Mouse (Mus musculus): ENCODE results near the gene Alpk1.
"Not testable (repeated sequence)": the region's sequence is repeated elsewhere in the genome, so short reads cannot be mapped to it uniquely, and the experiment has no call there.

The Alpk1 gene

GRCm38 (mm10) chr3:127790234-127791055 lies 10.1 kb upstream of the Alpk1 start:
- peak; percentile 46 for DNase-seq (ENCODE audit: low read depth)

DNA sequence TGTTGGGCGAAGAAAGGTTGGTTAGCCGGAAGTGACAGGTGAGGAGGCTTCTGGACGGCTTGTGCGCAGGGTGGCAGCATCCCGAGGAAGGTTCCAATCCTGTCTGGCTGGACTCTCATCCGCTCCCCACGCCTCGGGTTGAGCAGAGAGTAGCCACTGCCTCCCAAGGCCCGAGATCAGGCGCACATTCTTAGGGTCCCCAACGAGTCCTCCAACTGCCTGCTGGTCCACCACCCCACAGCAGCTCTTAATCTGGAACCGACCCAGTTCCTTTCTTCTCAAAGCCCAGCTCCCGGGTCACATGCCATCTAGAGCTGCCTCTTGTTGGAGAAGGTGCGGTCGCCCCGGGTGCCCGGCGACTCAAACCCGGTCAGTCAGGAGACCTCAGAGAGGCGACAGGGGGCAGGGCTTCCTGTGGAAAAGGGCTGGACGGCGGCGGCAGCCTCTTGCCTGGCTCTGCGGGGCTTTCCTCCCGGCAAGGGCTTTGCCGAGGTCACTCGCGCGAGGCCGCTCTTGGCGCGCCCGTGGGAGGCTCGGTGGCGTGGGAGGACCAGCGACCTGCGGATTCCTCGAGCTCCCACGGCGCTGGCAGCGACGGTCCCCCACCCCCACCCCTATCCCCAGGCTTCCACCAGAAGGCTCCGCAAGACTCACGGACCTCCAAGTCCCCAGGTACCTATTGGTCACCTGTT lies 9.3 kb upstream of the Alpk1 start, which contains the start of gene Tifa:
TSS of gene Tifa (plus strand) at position 306 of the 692 bp plus-strand sequence.
- DNase-seq (ENCODE audit: low read depth) = peak; percentile 37

DNA sequence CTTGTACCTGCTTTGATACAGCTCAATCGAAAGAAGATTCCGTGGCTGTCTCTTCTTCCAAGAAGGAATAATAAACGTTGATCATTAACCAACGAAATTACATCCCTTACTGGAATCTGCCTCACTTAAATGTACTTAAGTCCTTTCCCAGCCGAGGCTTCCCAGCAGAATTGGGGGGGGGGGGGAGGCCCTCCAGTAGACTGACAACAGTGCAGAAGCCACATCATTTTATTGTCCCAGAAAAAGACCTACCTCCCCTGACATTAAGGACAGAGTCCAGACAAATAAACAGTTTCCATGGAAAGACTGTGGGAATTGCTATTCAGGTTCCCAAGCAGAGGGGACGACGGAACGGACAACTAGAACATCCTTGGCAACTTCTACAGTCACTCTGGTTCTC lies 8.6 kb upstream of the Alpk1 start:
- no peak for DNase-seq (ENCODE audit: low read depth)

- no peak for DNase-seq (ENCODE audit: low read depth)
Measured at GRCm38 (mm10) chr3:127788038-127788437, 7.7 kb upstream of the Alpk1 start.

GRCm38 (mm10) chr3:127787032-127787431 lies 6.7 kb upstream of the Alpk1 start:
- no peak for DNase-seq (ENCODE audit: low read depth)

- DNase-seq (ENCODE audit: low read depth) = not testable (repeated sequence)
Measured at GRCm38 (mm10) chr3:127783680-127784079, 3.4 kb upstream of the Alpk1 start.

- DNase-seq (ENCODE audit: low read depth) = no peak
Measured at GRCm38 (mm10) chr3:127782921-127783320, 2.6 kb upstream of the Alpk1 start.

DNA sequence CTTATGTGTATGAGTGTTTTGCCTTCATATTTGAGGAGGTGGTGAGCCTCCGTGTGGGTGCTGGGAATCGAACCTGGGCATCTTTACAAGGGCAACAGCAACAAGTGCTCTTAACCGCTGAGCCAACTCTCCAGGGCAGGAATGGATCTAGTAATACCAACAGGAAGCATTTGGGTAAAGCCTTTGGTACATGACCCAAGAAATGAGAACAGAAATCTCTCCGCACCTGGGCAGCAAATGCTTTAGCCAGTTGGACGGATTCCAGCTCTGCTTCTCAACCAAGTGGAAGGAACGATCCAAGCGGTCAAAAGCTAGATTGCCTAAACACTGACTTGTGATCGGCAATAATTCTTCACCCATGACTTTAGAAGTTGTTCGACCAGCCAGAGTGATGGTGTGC lies 594 bp upstream of the Alpk1 start:
- no peak for DNase-seq (ENCODE audit: low read depth)

DNA sequence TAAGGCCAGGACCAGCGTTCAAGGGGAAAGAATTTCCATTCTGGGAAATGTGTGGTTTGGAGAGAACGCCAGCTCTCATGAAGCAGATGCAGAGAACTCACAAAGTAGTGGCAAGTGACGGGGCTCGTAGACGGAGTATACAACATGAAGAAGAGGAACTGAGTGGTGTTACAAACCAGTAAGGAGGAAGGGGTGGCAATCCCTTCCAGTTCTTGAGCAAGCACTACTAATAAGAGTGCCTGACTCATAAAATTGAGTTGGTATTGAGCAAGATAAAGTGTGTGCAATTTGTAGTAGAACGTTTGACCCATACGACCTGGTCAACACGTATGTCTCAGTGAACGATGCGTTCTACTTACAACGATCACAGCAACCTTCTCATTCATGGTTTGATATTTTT lies 11.2 kb downstream of the Alpk1 start:
- DNase-seq (ENCODE audit: low read depth) = no peak

DNA sequence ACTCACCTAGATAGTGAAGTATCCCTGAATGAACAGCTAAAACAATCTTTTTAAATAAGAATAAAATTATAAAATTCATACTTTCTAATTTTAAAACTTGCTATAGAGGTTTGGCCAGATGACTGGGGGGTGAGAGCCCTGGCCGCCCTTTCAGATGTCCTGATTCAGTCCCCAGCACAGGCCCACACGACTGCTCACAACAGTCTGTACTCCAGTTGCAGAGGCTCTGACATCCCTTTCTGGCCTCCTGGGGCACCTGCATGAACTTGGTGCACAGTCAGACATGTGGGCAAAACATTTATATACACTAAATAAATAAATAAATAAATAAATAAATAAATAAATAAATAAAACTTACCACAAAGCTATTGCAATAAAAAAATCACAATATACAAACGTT lies 14.4 kb downstream of the Alpk1 start:
- DNase-seq (ENCODE audit: low read depth) = no peak

DNA sequence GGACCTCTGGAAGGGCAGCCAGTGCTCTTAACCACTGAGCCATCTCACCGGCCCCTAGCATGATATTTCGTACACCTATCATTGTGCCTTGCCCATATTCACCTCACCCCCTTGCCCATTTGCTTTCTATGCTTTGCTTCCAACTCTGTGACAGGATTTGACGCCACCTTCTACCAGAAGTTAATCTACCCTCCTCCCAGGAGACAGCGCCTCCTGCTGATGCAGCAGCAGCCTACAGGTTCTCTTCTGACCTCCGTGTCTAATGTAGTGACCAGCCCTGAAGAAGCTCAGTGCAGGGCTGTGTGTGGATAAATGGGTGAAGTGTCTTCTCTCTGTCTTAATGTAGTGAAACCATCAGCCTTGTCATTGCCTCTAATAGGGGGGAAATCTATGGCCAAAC lies 15.8 kb downstream of the Alpk1 start:
- DNase-seq (ENCODE audit: low read depth) = no peak

DNA sequence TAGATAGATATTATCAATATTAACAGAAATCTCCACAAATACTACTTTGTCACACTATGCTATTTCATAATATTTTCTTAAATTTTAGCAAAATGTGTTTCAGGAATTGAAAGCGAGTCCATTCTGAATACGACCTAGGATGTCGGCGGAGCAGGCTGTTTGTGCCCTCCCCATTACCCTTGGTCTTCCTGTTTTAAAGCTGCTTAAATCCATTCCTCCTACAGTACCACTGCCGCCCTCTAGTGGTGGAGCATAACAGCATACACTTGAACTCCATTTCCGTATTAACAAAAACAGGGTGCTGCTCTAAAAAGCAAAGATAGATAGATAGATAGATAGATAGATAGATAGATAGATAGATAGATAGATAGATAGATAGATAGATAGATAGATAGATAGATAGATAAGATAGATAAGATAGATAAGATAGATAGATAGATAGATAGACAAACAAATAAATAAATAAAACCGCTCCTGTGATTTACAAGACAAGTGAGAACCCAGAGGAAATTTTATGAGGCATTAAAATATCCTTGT lies 17.2 kb downstream of the Alpk1 start:
- DNase-seq (ENCODE audit: low read depth) = peak; percentile 73

GRCm38 (mm10) chr3:127762403-127762802 lies 17.9 kb downstream of the Alpk1 start:
- no peak for DNase-seq (ENCODE audit: low read depth)

DNA sequence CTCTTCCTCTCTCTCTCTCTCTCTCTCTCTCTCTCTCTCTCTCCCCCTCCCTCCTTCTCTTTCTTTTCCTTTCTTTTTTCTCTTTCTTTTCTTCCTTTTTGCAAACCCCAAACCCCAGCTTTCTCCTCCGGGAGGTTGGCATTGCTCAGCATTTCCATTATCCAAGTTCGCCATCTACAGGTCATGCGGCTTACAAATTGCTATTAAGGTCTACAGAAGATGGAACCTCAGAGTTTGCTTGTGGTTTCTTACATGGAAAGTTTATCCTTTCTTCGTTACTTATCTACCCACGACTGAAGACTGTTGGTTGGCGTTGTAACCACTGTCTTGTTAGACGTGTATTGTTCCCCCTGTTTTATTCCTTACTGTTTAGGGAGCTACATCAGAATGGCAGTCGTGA lies 21.1 kb downstream of the Alpk1 start:
- peak; percentile 30 for DNase-seq (ENCODE audit: low read depth)

- no peak for DNase-seq (ENCODE audit: low read depth)
Measured at GRCm38 (mm10) chr3:127758806-127759205, 21.5 kb downstream of the Alpk1 start.

- DNase-seq (ENCODE audit: low read depth) = peak; percentile 24
Measured at GRCm38 (mm10) chr3:127757886-127758301, 22.4 kb downstream of the Alpk1 start.

GRCm38 (mm10) chr3:127756458-127756857 lies 23.9 kb downstream of the Alpk1 start:
- no peak for DNase-seq (ENCODE audit: low read depth)

DNA sequence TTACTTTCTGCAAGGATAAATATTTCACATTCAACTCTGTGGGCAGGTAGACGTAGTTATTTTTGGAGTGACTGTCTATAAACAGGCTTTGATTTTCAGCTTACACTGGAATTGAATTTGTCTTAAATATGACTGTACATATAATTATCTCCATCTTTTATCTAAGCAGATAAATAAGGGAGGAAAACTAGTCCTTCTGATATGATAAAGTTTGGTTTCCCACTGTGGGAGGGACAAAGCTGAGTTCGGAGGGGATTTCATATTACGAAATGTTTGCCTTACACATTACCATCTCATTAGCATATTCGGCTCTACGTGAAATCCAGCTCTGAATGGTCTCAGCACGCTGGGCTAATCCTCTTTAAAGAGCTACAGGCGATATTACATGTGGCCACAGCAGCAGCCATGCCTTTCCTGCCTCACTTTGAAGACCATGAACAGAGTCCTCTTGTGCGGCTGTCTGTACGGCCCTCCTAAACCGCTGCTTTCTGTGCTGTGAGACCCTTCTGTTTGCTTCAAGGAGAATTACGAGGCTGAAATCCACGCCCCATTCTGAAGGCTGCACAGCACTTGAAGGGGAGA lies 30.3 kb downstream of the Alpk1 start:
- no peak for DNase-seq (ENCODE audit: low read depth)

DNA sequence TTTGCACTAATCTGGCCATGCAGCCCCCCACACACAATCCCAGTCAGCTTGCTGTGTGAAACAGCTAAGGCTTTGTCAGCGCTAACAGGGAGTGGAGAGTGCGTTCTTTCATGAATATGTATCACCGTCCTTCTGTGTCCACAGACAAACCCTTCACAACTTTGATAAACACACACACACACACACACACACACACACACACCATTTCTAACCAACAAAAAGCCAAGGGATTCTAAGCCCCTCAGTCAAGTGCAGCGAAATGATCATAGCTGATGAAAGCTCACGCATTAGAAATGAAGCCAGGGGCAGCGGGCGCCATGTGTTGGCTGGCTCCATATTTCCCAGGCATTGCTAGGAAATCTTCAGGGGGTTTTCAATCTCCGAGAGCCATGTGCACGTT lies 31.1 kb downstream of the Alpk1 start:
- DNase-seq (ENCODE audit: low read depth) = no peak

- DNase-seq (ENCODE audit: low read depth) = no peak
Measured at GRCm38 (mm10) chr3:127748644-127749043, 31.7 kb downstream of the Alpk1 start.

DNA sequence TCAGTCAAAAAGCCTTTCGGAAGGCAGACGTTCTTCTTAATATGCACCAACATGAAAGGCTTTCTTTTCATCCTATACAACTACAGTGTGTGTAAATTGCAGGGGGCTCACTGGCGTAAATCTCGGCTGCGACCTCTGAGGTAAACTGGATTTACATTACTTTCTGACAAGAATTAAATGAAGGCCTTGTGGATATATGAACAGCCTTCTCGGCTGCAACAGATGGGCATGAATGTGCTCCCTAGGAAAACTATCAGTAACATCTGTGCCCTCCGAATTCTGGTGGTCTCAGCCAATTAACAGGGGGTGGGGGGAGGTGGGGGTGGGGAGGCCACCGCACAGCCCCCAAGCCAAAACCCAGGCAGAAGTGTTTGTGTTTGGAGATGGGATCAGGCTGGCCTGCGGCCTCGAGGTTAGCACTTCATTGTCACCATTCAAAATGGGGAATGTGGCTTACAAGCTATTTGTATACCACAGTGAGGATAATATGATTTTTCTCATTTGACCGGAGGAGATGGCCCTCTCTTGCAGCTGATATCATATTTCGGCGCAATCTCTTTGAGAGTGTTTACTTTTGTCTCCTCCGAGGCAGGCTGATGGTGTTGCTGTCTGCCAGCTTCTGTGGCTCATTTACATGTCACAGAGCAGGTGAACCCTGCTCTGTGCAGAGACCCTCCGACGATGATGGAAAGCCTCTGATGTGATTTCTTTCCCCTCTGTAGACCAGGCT lies 34.3 kb downstream of the Alpk1 start:
- no peak for DNase-seq (ENCODE audit: low read depth)

DNA sequence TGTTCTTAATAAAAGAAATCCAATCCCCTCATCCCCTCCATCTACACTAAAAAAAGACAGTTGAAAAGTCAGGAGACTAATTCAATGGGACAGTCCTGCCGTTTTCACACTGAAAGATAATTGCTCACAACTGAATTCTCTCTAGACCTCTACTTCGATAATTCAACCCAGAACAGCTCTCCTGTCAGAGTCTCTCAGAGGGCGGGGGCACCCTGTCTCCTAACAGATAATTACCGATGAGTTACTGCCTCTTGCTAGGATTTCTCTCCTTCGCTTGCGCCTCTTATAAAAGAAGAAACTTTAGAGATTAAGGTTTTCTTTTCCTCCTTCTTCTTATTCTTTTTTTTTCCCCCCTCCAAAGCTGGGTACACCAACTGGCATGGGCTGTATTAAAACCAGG lies 34.8 kb downstream of the Alpk1 start:
- no peak for DNase-seq (ENCODE audit: low read depth)

All from c-Kit-positive CD71-positive TER-119-negative erythroid progenitor cells, embryonic 14.5 days (primary cell).